8 mouse cellular contexts compared by ENCODE assay signal in the genomic region with DNA sequence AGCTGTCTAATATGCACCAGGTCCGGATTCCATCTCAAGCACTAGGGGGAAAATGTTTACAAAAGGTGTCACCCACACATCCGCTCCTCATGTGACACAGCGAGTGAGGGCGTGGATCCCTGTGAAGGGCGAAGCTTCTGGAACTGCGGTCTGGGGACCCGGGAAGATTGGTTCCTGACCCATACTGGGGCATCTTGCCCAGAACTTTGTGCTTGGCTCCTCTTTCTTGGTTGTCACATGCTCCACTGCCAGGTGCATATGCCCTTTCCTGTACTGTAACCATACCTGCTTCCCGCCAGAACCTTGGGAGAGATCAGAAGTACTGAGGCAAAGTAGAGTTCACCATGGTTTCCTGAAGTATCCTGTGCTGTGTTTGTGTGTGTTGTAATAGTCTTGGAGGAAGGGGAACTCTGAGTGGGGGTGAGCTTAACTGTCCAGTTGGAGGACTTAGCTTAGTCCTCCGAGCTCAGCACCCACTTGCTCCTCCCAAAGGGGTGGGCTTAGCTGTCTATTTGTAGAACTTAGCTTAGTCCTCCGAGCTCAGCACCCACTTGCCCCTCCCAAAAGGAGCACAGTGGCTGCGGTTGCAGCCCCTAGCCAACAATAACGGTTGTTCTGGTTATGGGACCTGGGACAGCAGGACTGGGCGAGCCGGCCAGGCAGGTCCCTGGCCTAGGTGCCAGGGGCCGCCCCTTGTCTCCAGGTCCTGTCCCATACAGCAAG. TPM values are rescaled to one million over a fixed set of nuclear protein-coding genes. Genes with fewer than 3 reads are reported as not detected.
DNase-seq lines count a peak whose midpoint lies in the region; ATAC-seq and TF ChIP-seq lines count a peak whose summit lies in the region.

A gene (plus strand): TSS at position 704 of the 723 bp plus-strand sequence.

- no peaks in the 10 kb centered on the region for H3K9me3 ChIP-seq in limb, embryonic 12.5 days
- H3K9me3 ChIP-seq in midbrain, embryonic 15.5 days = no peaks in the 10 kb centered on the region

- H3K4me1 ChIP-seq in bone marrow, adult 2 months (ENCODE audit: control insufficient read depth, insufficient read depth, low read length) = peaks cover 3% of the 10 kb centered on the region; the same call in 1 of the 2 replicates
- peaks cover 37% of the 10 kb centered on the region for H3K4me1 ChIP-seq in limb, embryonic 12.5 days (replicated peaks)
- H3K4me1 ChIP-seq in midbrain, embryonic 15.5 days = peaks cover 27% of the 10 kb centered on the region

- H3K9ac ChIP-seq in limb, embryonic 12.5 days (replicated peaks) = peak within 1 kb of the TSS; percentile 58
- H3K9ac ChIP-seq in midbrain, embryonic 15.5 days = peak within 1 kb of the TSS; percentile 40

- no peak within 1 kb of the TSS; the same call in 1 of the 2 replicates for H3K27ac ChIP-seq in bone marrow, adult 2 months (ENCODE audit: control insufficient read depth, insufficient read depth, low read depth, low read length, poor library complexity)
- H3K27ac ChIP-seq in limb, embryonic 12.5 days = no peak within 1 kb of the TSS
- no peak within 1 kb of the TSS for H3K27ac ChIP-seq in midbrain, embryonic 15.5 days

- ATAC-seq in limb, embryonic 12.5 days (ENCODE audit: insufficient number of reproducible peaks, insufficient read depth, low FRiP score, low TSS enrichment, low read depth) = no peak
- no peak for ATAC-seq in midbrain, embryonic 15.5 days (replicated peaks)
- ATAC-seq in frontal cortex, adult (ENCODE audit: low TSS enrichment) = no peak
- no peak for ATAC-seq in monocyte, adult 5-6 weeks (replicated peaks; ENCODE audit: insufficient number of reproducible peaks, low FRiP score, low TSS enrichment, poor library complexity, severe bottlenecking)

- no peak; the same call in 1 of the 2 replicates for TF ChIP-seq POLR2A in bone marrow, adult 2 months (IDR thresholded peaks at IDR 0.05; ENCODE audit: borderline replicate concordance, control insufficient read depth, low read depth, low read length)

- H3K27me3 ChIP-seq in limb, embryonic 12.5 days = peaks cover 82% of the 10 kb centered on the region
- H3K27me3 ChIP-seq in midbrain, embryonic 15.5 days (replicated peaks) = peaks cover 59% of the 10 kb centered on the region

- peak; percentile 57 for DNase-seq in gastrocnemius, adult 18-20 months (ENCODE audit: low spot score)
- no peak for DNase-seq in gastrocnemius, adult 8-10 months (ENCODE audit: low spot score in 2 of 2)
- DNase-seq in heart, adult 9 months (ENCODE audit: low spot score in 2 of 2) = peak; percentile 56 to 66

- H3K36me3 ChIP-seq in limb, embryonic 12.5 days = peaks cover 8% of the 10 kb centered on the region; the same call in 1 of the 2 replicates
- H3K36me3 ChIP-seq in midbrain, embryonic 15.5 days (replicated peaks) = 0 out of 2 replicates have a peak, but pooled peaks cover 4% of the 10 kb centered on the region

- H3K4me2 ChIP-seq in limb, embryonic 12.5 days = peak within 1 kb of the TSS; percentile 78
- peak within 1 kb of the TSS; percentile 59 for H3K4me2 ChIP-seq in midbrain, embryonic 15.5 days

- WGBS in bone marrow, adult 2 months = 53% methylated on average over 15 of the region's 15 CpGs
- WGBS in limb, embryonic 12.5 days = 71% methylated on average over 15 of the region's 15 CpGs
- WGBS in midbrain, embryonic 15.5 days = 80% methylated on average over 15 of the region's 15 CpGs

- H3K4me3 ChIP-seq in bone marrow, adult 2 months (replicated peaks; ENCODE audit: control insufficient read depth, low read depth, low read length) = peak within 1 kb of the TSS; percentile 26
- peak within 1 kb of the TSS; percentile 42 for H3K4me3 ChIP-seq in limb, embryonic 12.5 days (replicated peaks)
- H3K4me3 ChIP-seq in midbrain, embryonic 15.5 days = peak within 1 kb of the TSS; percentile 38

- no peak for TF ChIP-seq CTCF in bone marrow, adult 2 months (IDR thresholded peaks at IDR 0.05; ENCODE audit: control insufficient read depth, insufficient read depth, low read length)

RNA-seq across cellular contexts. Expression of the gene that starts here (rescaled TPM):
- total RNA-seq in gastrocnemius, adult 18-20 months (2021) = 1 to 10 TPM; 7.2 to 8.9 TPM
- total RNA-seq in gastrocnemius, adult 8-10 months (2022) = 10 to 100 TPM in 1 of 4 experiments, 1 to 10 TPM in 3; 3.3 to 11.4 (median 6.9) TPM
- polyA plus RNA-seq in bone marrow, adult 2 months (2011; ENCODE audit: insufficient read depth, insufficient read length, low replicate concordance, missing spikeins) = 12.4 and 20.7 TPM in 2 replicates
- polyA plus RNA-seq in limb, embryonic 12.5 days (2016; fragmentation: Nextera tagmentation; extraction: Ambion mirVana) = 7.7 and 9.8 TPM in 2 replicates
- 7.6 and 8.7 TPM in 2 replicates for polyA plus RNA-seq in midbrain, embryonic 15.5 days (2015; fragmentation: Nextera tagmentation; extraction: Ambion mirVana)
- not detected in 3 replicates for total RNA-seq in monocyte, adult 5-6 weeks (2017)

Comparison
In these comparisons a context has a peak if more than half of its experiments do, and no peak if none do; other contexts are left out.
1. DNase-seq: peak in gastrocnemius, adult 18-20 months (single experiment) and heart, adult 9 months (2 of 2); none in gastrocnemius, adult 8-10 months (0 of 2).
2. Peak in every context shown above with its lines, with median percentiles within 50 percentile points of each other: H3K4me3 ChIP-seq.